Mouse (Mus musculus) embryo, embryonic 10.5 days (tissue): ENCODE data around the gene Padi1.
A peak's percentile ranks its signal among the peaks of the same experiment; 100 is the strongest.

Experiments used
- DNase-seq: peaks from one replicate; pipeline ENCODE4 v3.0.0-alpha.2; 2015; ENCODE audit warnings: low spot score

The Padi1 gene

GRCm38 (mm10) chr4:140815996-140816917 is 29.3 kb downstream of the Padi1 start:
- no peak for DNase-seq

DNA sequence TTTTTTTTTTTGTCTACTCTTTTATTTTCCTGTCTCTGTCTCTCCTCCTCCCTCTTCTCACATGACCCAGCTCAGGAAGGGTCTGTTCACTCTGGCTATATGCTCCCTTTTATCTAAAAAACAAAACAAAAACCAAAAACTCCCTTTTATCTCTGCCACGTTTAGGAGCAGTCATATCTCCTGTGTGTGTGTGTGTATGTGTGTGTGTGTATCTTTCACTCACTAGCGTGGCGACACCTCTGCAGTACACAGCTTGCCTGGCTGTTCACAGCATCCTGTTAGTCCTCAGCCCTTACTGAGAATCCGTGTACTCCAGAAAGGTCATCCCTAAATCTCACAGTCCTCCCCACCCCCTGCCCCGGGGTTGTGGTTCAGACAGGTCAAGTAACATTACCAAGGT is 30.1 kb downstream of the Padi1 start:
- no peak for DNase-seq

GRCm38 (mm10) chr4:140814241-140815225 is 31.0 kb downstream of the Padi1 start:
- DNase-seq, result peak; percentile 66

- no peak for DNase-seq
Measured at GRCm38 (mm10) chr4:140813358-140814185, 32.0 kb downstream of the Padi1 start.

- no peak for DNase-seq
Measured at GRCm38 (mm10) chr4:140812609-140813008, 33.0 kb downstream of the Padi1 start.

DNA sequence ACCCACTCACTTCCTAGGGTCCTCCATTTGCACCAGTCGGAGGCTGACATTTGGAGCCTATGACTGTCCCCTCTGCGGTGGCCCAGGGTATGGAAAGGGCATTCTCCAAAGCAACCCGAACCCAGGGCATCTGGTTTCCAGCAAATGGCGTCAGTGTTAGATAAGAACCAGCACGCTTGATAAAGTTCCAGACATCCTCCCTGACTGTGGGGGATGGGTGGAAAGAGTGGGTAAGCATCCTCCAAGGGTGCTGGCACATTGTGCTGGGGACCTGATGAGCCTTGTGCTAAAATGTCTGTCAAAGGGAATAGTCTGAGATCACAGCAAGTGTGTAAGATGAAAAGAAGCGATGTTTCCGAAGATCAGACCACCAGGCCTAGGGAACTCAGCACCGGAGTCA is 33.4 kb downstream of the Padi1 start:
- DNase-seq, result no peak

GRCm38 (mm10) chr4:140810458-140811260 is 34.9 kb downstream of the Padi1 start, which contains the start of gene Padi3:
Gene Padi3 (minus strand): TSS chr4:140810648.
- DNase-seq, result no peak

DNA sequence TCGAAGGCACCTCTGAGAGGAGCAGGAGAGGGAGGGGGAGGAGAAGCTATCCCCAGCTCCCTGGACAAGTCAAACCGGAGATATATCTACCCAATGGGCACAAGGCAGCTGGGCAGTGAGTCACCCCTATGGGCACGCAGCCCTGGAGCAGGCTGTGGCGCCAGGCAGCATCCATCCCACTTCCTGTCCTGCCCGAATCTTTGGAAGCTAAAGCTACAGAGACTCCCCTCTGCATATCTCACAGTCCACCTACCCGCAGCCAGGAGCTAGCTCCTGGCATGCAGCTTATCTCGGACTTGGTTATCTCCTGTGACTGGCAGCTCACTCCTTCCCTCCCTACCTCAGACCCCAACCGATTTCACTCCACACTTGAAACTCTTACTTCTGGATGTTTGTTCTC is 36.5 kb downstream of the Padi1 start:
- no peak for DNase-seq

DNA sequence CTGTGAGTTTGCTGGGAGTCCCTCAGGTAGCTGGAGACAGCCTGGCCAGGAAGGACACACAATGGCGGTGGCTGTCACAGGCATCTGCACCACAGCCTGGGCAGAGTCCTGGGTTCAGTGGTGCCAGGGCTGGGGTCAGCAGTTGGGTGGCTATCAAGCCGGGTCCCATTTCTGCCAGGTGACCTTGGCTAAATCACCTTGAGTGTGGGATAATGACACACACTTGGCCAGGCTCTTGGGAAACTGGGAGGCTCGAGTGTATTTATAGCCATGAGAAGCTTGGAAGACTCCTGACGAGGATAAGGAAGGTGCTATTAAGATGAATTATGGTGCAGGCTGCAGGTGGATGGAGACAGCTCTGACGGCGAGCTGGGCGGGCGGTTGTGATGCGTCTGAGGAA is 41.0 kb downstream of the Padi1 start:
- DNase-seq, result no peak

DNA sequence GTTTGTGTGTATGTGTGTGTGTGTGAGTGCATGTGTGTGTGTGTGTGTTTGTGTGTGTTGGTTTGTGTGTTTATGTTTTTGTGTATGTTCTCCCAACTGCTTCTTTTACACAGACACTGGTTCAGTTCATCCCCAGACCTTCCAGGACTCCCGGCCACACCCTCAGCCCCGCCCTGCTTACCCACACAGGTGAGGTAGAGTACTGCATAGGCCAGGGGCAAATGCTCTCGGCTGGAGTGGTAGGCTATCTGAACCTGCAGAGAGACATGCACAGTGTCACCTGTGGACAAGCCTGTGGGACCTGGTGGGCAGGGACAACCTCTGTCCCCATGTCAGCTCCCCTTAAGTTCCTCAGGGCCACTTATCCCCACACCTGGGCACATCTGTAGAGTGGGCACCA is 44.2 kb downstream of the Padi1 start:
- DNase-seq, result no peak

- DNase-seq, result no peak
Measured at GRCm38 (mm10) chr4:140796786-140797185, 48.8 kb downstream of the Padi1 start.

DNA sequence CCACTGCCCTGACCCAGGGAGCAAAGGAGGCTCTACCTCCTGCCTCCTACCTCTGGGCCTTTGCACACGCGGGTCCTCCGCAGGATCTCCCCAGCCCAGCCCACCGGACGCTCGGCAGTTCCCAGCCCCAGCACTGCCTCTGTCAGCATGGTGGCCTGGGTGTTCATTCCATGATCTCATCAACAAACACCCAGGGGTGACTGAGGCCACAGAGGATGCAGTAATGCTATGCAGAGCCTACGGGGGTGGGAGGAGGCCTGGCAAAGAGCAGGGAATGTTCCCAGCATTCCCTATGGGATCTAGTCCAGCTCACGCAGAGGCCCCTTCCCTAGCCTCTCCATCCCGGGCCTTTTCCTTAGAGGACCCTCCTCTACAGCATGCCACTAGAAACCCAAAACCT is 50.9 kb downstream of the Padi1 start:
- no peak for DNase-seq

DNA sequence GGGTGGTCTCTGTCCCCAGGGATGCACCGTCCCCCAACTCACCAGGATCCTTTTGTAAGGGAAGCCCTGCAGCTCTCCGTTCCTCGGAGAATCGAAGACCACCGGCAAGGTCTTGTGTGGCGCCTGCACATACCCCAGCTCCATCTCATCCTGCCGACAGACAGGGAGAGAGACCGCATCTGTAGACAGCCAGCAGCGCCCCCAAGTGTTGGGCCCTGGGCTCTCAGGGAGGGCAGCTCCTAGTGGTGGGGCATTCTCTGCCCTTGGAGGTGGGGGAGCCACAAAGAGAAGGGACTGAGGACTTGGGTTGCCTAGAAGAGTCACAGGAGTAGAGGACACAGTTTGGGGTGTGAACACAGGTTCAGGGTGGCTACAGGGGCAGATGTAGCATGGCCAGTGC is 51.8 kb downstream of the Padi1 start:
- DNase-seq, result no peak

DNA sequence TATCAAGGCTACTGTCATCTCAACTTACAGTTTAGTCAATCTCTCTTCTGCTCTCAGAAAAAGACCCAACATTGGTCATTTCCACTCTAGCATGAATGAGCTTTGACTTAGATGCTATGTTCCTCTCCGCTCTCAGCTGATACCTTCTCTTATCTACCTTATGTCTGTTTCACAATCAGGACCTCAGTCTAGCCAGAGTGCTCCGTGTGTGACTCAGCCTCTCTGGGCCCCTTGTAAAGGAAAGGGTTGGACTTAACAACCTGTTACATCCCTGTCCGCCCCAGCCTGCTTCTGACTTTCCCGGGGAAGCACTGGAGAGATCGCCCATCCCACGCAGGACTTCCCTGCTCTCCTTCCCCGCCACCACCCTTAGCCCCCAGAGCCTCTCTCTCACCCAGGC is 53.0 kb downstream of the Padi1 start:
- DNase-seq, result no peak

- no peak for DNase-seq
Measured at GRCm38 (mm10) chr4:140791071-140791470, 54.5 kb downstream of the Padi1 start.

DNA sequence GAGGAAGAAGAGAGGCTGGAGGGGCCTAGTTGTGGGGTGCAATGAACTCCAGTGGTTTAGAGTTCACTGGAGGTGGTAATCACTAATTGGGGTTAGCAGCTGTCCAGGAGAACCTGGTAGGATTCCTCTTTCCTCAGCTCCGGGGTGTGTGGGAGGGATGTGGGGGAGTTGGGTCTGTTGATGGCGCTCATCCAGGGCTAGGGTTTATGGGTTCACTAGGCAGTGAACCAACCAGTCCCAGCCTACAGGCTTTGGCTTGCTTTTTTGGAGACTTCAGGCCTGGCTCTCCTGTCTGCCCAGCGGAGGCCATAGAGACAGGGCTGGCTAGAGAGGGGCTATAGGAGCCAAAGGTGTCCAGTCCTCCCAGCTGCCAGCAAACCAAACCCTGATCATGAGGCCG is 55.6 kb downstream of the Padi1 start:
- DNase-seq, result no peak

DNA sequence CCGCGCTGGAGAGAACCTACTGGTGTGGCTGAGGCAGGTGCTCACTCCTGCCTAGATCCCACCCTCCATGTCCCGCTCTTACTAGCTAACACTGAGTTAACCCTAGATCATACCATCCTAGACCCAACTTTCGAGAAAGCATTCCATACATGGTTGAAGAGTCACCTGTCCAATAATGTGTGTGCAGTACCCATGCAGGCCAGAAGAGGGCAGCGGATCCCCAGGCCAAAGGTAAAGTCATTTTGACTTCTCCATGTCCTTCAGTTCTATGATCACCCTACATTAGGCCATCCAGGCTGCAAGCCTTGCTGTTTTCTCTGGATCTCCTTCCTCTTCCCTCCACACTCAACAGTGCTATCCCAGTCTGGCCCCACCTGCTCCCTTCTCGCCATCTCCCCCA is 56.6 kb downstream of the Padi1 start:
- DNase-seq, result peak; percentile 79

DNA sequence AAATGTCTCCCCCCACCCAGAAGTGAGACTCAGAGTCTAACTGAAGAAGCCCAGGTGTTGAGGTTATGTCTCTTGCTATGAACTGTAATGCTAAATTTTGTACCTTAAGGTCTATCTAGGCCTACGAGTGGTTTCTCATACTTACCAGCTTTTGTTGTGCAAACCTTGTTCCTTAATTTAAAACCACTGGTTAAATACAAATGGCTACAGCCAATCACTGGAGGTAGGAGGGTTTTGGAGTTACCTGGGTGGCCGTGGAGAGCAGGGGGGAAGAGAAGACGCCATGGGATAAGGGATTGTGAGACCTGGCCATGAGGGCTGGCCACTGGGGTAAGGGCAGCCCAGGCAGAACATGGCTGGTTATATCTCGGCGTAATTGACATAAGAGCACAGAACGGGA is 57.3 kb downstream of the Padi1 start:
- no peak for DNase-seq

DNA sequence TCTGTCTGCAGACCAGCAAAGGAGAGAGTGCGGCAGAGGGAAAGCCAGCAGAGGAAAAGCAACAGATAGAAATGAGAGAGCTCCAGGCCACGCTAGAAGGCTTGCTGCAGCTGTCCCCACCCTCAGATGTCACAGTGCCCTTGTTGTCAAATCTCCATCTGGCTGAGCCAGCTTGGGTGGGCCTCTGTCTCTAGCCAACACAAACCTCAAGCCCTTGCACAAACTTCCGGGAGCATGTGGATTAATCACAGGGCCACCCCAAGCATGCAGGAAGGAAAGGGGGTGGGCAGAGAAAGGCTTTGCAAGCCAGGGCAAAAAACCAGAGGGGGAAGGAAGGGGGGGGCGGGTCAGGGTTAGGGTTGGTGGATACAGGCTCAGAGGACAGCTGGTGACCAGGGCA is 58.2 kb downstream of the Padi1 start:
- no peak for DNase-seq

GRCm38 (mm10) chr4:140785217-140785616 is 60.4 kb downstream of the Padi1 start:
- DNase-seq, result no peak
